Mouse (Mus musculus): ENCODE data around the gene Gm42417. TPM values are rescaled to one million over a fixed set of nuclear protein-coding genes. Genes with fewer than 3 reads are reported as not detected.

Gene Gm42417
- polyA plus RNA-seq (2016; fragmentation: Nextera tagmentation; extraction: Ambion mirVana), result 1.0 TPM in 1 of 2 replicates, not detected in the other

DNA sequence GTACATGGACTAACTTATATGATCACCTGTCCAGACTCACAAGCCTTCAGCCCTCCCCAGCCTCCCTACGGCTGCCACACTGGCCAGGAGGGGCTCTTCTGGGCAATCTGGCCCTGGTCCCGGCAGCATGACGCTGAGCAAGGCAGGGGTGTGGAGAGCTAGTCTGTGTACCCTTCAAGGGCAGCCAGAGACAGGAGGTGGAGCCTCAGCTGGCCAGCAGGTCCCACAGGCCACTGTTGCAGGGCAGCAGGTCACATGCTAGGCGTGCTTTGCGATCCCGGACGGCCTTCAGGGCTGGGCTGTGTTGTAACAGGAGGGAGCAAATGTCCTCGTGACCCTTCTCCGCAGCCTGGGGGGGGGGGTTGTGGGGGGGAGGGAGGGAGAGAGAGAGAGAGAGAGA, at the start of gene Gm42417:
Gene Gm42417, minus strand, starts transcription at position 244 of the 400 bp plus-strand sequence.
- no peak for ATAC-seq (ENCODE audit: low FRiP score, low read depth)
- H3K27ac ChIP-seq, result no peak within 1 kb of the TSS
- no peak within 1 kb of the TSS for H3K4me3 ChIP-seq
- peaks cover 29% of the 10 kb centered on the region for H3K36me3 ChIP-seq
- no peak within 1 kb of the TSS for H3K4me2 ChIP-seq (replicated peaks)
- H3K27me3 ChIP-seq (replicated peaks), result no peaks in the 10 kb centered on the region
- no peaks in the 10 kb centered on the region for H3K9me3 ChIP-seq
- H3K9ac ChIP-seq, result no peak within 1 kb of the TSS
- no peaks in the 10 kb centered on the region for H3K4me1 ChIP-seq
- 61% methylated on average over 9 of the region's 9 CpGs for WGBS

- 87% methylated on average over 6 of the region's 6 CpGs for WGBS
- Histone ChIP-seq H3K36me3 (no peaks in the 10 kb centered on the region), H3K4me2 (replicated peaks) (no peak overlapping the region), H3K27ac (no peak overlapping the region), H3K9ac (no peak overlapping the region), H3K9me3 (no peaks in the 10 kb centered on the region), H3K27me3 (replicated peaks) (0 out of 2 replicates have a peak, but pooled peaks cover 9% of the 10 kb centered on the region), H3K4me1 (peaks cover 19% of the 10 kb centered on the region), H3K4me3 (no peak overlapping the region)
- no peak for ATAC-seq (ENCODE audit: low FRiP score, low read depth)
Observed at GRCm38 (mm10) chr1:36587860-36588259, 48.6 kb upstream of the Gm42417 start.

DNA sequence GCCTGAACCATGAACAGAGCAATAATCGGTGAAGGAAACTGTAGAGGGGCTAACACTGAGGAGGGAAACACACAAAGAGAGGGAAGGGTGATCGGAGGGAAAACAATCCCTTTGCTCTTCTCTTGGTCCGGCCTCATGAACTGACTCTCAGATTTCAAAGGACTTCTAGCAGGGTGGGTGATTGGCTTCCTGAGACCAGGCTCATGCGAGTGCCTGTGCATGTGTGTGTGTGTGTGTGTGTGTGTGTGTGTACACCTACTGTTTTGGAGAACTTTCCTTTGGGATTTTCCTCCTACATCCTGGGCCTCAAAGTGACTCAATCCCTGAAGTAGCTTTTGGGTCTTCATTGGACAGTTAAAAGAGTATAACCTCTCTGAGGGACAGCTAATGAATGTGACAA, 47.1 kb upstream of the Gm42417 start:
- no peak overlapping the region for H3K4me3 ChIP-seq
- no peak overlapping the region for H3K4me2 ChIP-seq (replicated peaks)
- 0 out of 2 replicates have a peak, but pooled peaks cover 13% of the 10 kb centered on the region for H3K27me3 ChIP-seq (replicated peaks)
- no peak overlapping the region for H3K27ac ChIP-seq
- no peaks in the 10 kb centered on the region for H3K9me3 ChIP-seq
- no peak for ATAC-seq (ENCODE audit: low FRiP score, low read depth)
- H3K4me1 ChIP-seq, result peaks cover 19% of the 10 kb centered on the region
- no peak overlapping the region for H3K9ac ChIP-seq
- no peaks in the 10 kb centered on the region for H3K36me3 ChIP-seq
- WGBS, result 24% methylated on average over 4 of the region's 4 CpGs

- Histone ChIP-seq H3K4me1 (peaks cover 22% of the 10 kb centered on the region), H3K36me3 (no peaks in the 10 kb centered on the region), H3K9ac (no peak overlapping the region), H3K27me3 (replicated peaks) (0 out of 2 replicates have a peak, but pooled peaks cover 13% of the 10 kb centered on the region), H3K4me2 (replicated peaks) (no peak overlapping the region), H3K4me3 (no peak overlapping the region), H3K9me3 (no peaks in the 10 kb centered on the region), H3K27ac (no peak overlapping the region)
- ATAC-seq (ENCODE audit: low FRiP score, low read depth), result no peak
- WGBS, result 77% methylated on average over 8 of the region's 8 CpGs
Observed at GRCm38 (mm10) chr1:36583408-36584116, 44.3 kb upstream of the Gm42417 start.

DNA sequence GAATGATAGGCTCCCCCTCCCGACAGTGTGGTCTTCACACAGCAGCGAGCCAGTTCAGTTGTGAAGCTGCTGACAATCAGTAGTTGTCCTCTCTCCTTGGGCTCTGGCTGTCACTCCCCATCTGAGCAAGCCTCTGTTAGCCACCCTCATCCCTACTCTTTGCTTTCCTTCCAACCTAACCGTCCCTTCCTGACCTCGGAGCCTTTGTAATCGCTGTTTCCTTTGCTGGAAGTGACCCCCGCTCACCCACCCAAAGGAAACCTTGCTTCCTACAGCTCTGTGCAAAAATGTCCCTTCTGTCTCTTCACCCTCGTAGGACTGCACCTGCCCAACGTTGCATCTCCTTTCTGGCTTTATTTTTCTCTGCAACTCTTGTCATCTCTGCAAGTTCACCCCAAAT, 43.0 kb upstream of the Gm42417 start:
- H3K4me1 ChIP-seq, result peaks cover 17% of the 10 kb centered on the region
- H3K9me3 ChIP-seq, result no peaks in the 10 kb centered on the region
- H3K27me3 ChIP-seq (replicated peaks), result peaks cover 13% of the 10 kb centered on the region; the same call in 1 of the 2 replicates
- no peak for ATAC-seq (ENCODE audit: low FRiP score, low read depth)
- no peak overlapping the region for H3K9ac ChIP-seq
- no peak overlapping the region for H3K4me3 ChIP-seq
- WGBS, result 80% methylated on average over 8 of the region's 8 CpGs
- no peaks in the 10 kb centered on the region for H3K36me3 ChIP-seq
- no peak overlapping the region for H3K27ac ChIP-seq
- H3K4me2 ChIP-seq (replicated peaks), result no peak overlapping the region

DNA sequence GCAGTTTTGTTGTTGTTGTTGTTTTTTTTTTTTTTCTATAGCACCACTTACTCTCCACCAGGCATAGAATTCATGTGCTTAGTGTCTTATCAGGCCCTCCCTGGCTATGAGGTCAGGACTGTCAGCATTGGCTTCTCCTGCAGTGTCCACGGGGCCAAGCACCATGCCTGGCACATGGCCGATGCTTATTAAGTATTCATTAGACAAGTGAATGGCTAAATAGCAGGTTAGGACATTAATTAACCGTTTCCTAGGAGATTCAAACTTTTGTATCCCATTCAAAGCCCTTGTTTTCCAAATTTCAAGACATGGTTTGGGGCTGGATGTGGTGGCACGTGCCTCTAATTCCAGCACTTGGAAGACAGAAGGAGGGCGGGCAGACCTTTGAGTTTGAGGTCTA, 42.0 kb upstream of the Gm42417 start:
- H3K27me3 ChIP-seq (replicated peaks), result peaks cover 13% of the 10 kb centered on the region; the same call in 1 of the 2 replicates
- no peak overlapping the region for H3K4me2 ChIP-seq (replicated peaks)
- H3K36me3 ChIP-seq, result no peaks in the 10 kb centered on the region
- WGBS, result 55% methylated on average over 5 of the region's 5 CpGs
- peaks cover 17% of the 10 kb centered on the region for H3K4me1 ChIP-seq
- H3K4me3 ChIP-seq, result no peak overlapping the region
- H3K27ac ChIP-seq, result no peak overlapping the region
- no peak for ATAC-seq (ENCODE audit: low FRiP score, low read depth)
- H3K9me3 ChIP-seq, result no peaks in the 10 kb centered on the region
- no peak overlapping the region for H3K9ac ChIP-seq

GRCm38 (mm10) chr1:36580384-36581207, 41.4 kb upstream of the Gm42417 start:
- H3K4me1 ChIP-seq, result peaks cover 17% of the 10 kb centered on the region
- H3K9me3 ChIP-seq, result no peaks in the 10 kb centered on the region
- peak; percentile 82 for ATAC-seq (ENCODE audit: low FRiP score, low read depth)
- peak overlapping the region; percentile 50 for H3K4me2 ChIP-seq (replicated peaks)
- under 1% methylated on average over 17 of the region's 17 CpGs for WGBS
- no peaks in the 10 kb centered on the region for H3K36me3 ChIP-seq
- H3K27ac ChIP-seq, result peak overlapping the region; percentile 74
- H3K27me3 ChIP-seq (replicated peaks), result peaks cover 13% of the 10 kb centered on the region; the same call in 1 of the 2 replicates
- H3K9ac ChIP-seq, result 0 out of 2 replicates have a peak overlapping the region, but pooled peaks have one; percentile 44
- H3K4me3 ChIP-seq, result 0 out of 2 replicates have a peak overlapping the region, but pooled peaks have one; percentile 7

DNA sequence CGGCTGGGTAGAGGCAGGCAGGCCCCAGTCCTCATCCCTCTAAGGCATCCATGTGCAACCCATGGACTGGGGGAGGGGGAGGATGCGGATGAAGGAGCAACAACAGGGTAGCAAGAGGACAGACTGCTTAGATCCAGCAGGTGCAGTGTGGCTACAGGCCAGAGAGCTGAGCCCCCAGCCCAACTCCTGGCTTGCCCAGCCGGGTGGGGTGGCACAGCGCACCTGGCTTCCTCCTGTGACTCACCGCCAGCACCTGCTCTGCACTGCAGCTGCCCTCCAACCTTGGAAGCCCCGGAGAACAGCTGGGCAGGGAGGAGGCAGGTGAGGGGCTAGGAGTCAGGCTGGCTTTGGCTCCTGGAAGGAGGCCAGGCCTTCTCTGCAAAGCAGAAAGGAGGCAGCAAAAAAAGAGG, 40.8 kb upstream of the Gm42417 start:
- Histone ChIP-seq H3K36me3 (no peaks in the 10 kb centered on the region), H3K4me2 (replicated peaks) (peak overlapping the region; percentile 50), H3K4me3 (no peak overlapping the region), H3K27ac (peak overlapping the region; percentile 74), H3K27me3 (replicated peaks) (peaks cover 13% of the 10 kb centered on the region; the same call in 1 of the 2 replicates), H3K4me1 (peaks cover 17% of the 10 kb centered on the region), H3K9me3 (no peaks in the 10 kb centered on the region), H3K9ac (0 out of 2 replicates have a peak overlapping the region, but pooled peaks have one; percentile 44)
- ATAC-seq (ENCODE audit: low FRiP score, low read depth), result peak; percentile 60
- 29% methylated on average over 6 of the region's 6 CpGs for WGBS

DNA sequence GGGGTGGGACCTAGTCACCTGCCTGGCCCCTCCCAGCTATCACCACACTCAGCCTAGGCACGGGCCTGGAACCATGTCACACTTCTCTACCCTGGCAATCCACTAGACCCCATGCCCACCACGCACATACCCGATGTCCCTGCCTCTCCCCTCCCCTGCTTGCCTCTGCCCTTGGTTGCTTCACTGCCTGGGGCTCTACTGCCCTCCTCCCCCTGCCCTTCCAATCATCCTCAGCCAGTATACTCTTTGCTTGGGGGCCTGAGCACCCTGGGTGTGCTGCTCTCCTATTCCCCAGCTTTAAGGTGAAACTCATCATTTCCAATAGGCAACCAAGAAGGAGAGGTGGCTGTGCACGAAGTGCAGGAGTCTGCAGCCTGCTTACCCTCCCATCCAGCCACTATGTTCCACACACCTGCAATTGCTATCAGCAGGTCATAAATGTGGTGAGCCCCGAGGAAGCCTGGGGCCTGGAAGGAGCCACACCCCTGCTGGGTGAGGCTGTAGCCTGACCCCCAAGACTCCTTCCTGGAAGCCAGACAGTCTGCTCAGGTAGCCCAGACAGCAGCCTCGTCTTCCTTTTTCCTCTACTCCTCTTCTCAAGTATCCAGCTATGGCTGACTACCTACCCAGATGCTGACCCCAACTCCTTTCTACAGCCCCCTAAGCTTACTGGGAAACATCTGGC, 37.9 kb upstream of the Gm42417 start:
- no peak overlapping the region for H3K4me2 ChIP-seq (replicated peaks)
- H3K36me3 ChIP-seq, result no peaks in the 10 kb centered on the region
- no peaks in the 10 kb centered on the region for H3K9me3 ChIP-seq
- 60% methylated on average over 6 of the region's 6 CpGs for WGBS
- H3K4me3 ChIP-seq, result no peak overlapping the region
- ATAC-seq (ENCODE audit: low FRiP score, low read depth), result no peak
- no peak overlapping the region for H3K27ac ChIP-seq
- peaks cover 21% of the 10 kb centered on the region for H3K4me1 ChIP-seq
- H3K27me3 ChIP-seq (replicated peaks), result no peaks in the 10 kb centered on the region; the same call in 1 of the 2 replicates
- no peak overlapping the region for H3K9ac ChIP-seq

GRCm38 (mm10) chr1:36575347-36575746, 36.1 kb upstream of the Gm42417 start:
- H3K27ac ChIP-seq, result no peak overlapping the region
- WGBS, result 61% methylated on average over 6 of the region's 6 CpGs
- no peaks in the 10 kb centered on the region; the same call in 1 of the 2 replicates for H3K27me3 ChIP-seq (replicated peaks)
- H3K4me3 ChIP-seq, result no peak overlapping the region
- no peak for ATAC-seq (ENCODE audit: low FRiP score, low read depth)
- no peaks in the 10 kb centered on the region for H3K9me3 ChIP-seq
- peaks cover 17% of the 10 kb centered on the region for H3K4me1 ChIP-seq
- no peak overlapping the region for H3K4me2 ChIP-seq (replicated peaks)
- no peak overlapping the region for H3K9ac ChIP-seq
- no peaks in the 10 kb centered on the region for H3K36me3 ChIP-seq

DNA sequence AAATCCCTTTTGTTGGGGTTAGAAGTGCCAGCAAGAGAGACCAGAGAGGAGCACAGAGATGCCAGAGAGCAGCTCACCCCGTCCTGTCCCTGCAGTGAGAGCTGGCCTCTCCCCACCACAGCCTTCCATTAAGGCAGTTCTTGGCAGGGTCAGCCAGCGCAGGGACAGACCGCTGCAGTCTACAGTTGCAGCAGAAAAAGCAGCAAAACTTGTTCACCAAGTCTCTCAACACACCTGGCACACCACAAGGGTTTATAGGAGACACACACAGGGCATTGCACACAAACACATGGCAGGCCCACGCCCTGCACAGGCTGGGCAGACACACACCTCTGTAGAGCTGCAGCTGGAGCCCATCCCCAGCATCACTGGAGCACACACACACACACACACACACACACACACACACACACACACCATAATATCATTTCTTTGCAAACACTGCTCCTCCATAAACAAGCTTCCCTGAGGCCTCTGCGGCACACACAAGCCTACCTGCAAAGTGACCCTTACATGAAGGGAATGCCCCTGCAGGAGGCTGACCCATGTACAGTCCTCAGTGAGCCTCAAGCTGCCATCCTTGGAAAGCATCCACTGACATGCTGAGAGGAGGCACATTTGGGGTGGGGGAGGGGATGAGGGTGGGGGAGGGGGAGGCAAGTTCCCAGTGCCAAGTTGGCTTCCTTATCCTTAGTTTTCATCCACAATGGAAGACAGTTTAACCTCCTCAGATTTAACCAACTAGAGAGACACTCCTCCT, 35.1 kb upstream of the Gm42417 start:
- H3K4me3 ChIP-seq, result no peak overlapping the region
- peaks cover 9% of the 10 kb centered on the region; the same call in 1 of the 2 replicates for H3K4me1 ChIP-seq
- H3K9ac ChIP-seq, result no peak overlapping the region
- H3K27me3 ChIP-seq (replicated peaks), result no peaks in the 10 kb centered on the region; the same call in 1 of the 2 replicates
- whole genome bisulfite sequencing, result 84% methylated on average over 5 of the region's 5 CpGs
- no peak for ATAC-seq (ENCODE audit: low FRiP score, low read depth)
- no peak overlapping the region for H3K4me2 ChIP-seq (replicated peaks)
- H3K9me3 ChIP-seq, result no peaks in the 10 kb centered on the region
- H3K36me3 ChIP-seq, result no peaks in the 10 kb centered on the region
- no peak overlapping the region for H3K27ac ChIP-seq
